Mouse (Mus musculus): ENCODE measurements at regions not wholly inside any gene's neighbourhood (a gene's known extent, or its start where the extent isn't known, plus 50 kb on each side); places are given as distances from the start of the nearest gene placed in this dataset.

GRCm38 (mm10) chr13:31326269-31326851 lies 229.6 kb upstream of the Foxq1 start:
- no peak for TF ChIP-seq CTCF (IDR thresholded peaks at IDR 0.05)
- intact Hi-C loops (cut with DNase I) = no loop called here
- H3K4me3 ChIP-seq = no peak overlapping the region
- H3K27ac ChIP-seq = no peak overlapping the region
- no peak for DNase-seq (ENCODE audit: extremely low spot score in 1 of 2, low spot score in 2 of 2)

DNA sequence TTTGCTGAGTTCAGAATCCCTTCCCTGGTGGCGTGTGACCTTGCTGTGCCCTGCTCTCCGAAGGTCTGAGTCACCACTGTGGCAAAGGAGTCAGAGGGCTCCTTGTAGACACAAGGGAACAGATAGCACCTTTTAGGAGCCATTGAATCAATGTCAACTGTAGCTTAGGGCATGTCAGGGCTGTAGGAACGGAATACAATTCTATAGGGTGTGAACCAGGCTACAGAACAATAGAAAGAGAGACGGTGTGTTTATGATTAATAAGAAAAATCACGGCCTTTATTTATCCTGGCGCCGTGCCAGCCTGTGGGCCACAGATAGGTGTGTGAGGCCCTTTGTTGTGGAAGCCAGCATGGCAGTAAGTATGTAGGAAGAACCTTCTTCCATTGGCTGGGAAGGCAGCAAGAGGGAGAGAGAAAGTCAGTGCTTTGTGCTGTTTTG lies 228.4 kb upstream of the Foxq1 start:
- Histone ChIP-seq H3K4me3 (no peak overlapping the region), H3K27ac (no peak overlapping the region)
- intact Hi-C loops (cut with DNase I) = no loop called here
- no peak for DNase-seq (ENCODE audit: extremely low spot score in 1 of 2, low spot score in 2 of 2)
- TF ChIP-seq CTCF (IDR thresholded peaks at IDR 0.05) = no peak

DNA sequence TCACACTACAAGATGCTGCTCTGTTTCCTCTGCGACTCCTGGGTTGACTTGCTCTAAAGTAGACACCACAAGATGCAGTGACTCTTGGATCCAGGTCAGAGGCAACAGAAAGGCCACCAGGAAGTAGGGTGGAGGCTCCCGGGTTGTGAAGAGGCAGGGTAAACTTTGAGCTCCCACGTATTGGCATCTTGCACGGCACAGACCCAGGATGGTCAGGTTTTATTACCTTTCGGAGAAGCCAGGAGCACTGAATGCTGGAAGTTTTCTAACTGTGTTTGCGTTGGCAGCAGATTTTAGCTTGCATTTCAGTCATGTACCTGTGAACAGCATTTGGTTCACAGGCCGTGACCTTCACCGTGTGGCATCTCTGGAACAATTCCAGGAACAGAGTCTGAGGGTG lies 227.2 kb upstream of the Foxq1 start:
- TF ChIP-seq CTCF (IDR thresholded peaks at IDR 0.05) = no peak
- intact Hi-C loops (cut with DNase I) = no loop called here
- no peak overlapping the region for H3K4me3 ChIP-seq
- no peak for DNase-seq (ENCODE audit: extremely low spot score in 1 of 2, low spot score in 2 of 2)
- H3K27ac ChIP-seq = no peak overlapping the region

- no peak overlapping the region for H3K4me3 ChIP-seq
- intact Hi-C loops (cut with DNase I) = no loop called here
- no peak for DNase-seq (ENCODE audit: extremely low spot score in 1 of 2, low spot score in 2 of 2)
- no peak overlapping the region for H3K27ac ChIP-seq
- TF ChIP-seq CTCF (IDR thresholded peaks at IDR 0.05) = no peak
These were observed 225.2 kb upstream of the Foxq1 start for GRCm38 (mm10) chr13:31330731-31331130.

- intact Hi-C loops (cut with DNase I) = no loop called here
- Histone ChIP-seq H3K4me3 (no peak overlapping the region), H3K27ac (no peak overlapping the region)
- no peak for TF ChIP-seq CTCF (IDR thresholded peaks at IDR 0.05)
- DNase-seq (ENCODE audit: extremely low spot score in 1 of 2, low spot score in 2 of 2) = no peak
These were observed 221.0 kb upstream of the Foxq1 start for GRCm38 (mm10) chr13:31334981-31335380.

GRCm38 (mm10) chr13:31337631-31338030 lies 218.3 kb upstream of the Foxq1 start:
- TF ChIP-seq CTCF (IDR thresholded peaks at IDR 0.05) = no peak
- Histone ChIP-seq H3K4me3 (no peak overlapping the region), H3K27ac (no peak overlapping the region)
- no peak for DNase-seq (ENCODE audit: extremely low spot score in 1 of 2, low spot score in 2 of 2)
- intact Hi-C loops (cut with DNase I) = no loop called here

DNA sequence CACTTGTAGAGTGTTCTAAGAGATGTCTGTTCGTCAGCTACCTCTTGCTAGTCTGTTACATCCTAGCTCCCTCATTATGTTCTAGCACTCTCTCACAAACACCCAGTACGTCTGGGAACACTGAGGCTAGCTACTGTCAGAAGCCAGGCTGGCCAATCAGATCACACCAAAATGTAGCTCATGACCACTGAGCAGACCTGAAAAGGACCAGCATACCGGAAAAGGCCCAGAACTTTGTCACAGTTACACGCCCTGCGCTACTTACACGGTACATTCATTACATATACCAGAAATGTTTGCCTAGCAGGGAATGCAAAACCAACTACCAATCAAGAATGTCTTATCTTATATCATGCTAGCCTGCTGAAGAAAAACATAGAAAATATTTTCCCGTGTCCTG lies 216.5 kb upstream of the Foxq1 start:
- TF ChIP-seq CTCF (IDR thresholded peaks at IDR 0.05) = no peak
- Histone ChIP-seq H3K27ac (no peak overlapping the region), H3K4me3 (no peak overlapping the region)
- intact Hi-C loops (cut with DNase I) = no loop called here
- DNase-seq (ENCODE audit: extremely low spot score in 1 of 2, low spot score in 2 of 2) = no peak

DNA sequence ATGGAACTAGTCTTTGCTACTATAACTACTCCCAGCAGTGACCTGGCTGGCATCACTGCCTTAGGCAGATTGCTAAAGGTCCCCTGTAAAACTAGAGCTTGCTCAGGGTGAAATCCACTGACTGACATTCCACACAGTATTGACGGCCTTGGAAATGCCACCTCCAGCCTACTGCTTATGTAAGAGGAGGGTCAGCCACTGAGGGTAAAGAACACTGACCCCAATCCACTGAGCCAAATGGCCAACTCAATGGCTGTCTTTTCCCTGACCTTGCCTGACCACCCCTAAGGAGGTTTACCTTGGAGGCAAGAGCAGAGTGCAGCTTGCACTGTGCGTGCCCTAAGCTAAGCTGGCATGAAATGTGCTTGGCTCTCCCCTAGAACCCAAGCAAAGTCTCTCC lies 216.0 kb upstream of the Foxq1 start:
- H3K27ac ChIP-seq = no peak overlapping the region
- no peak for TF ChIP-seq CTCF (IDR thresholded peaks at IDR 0.05)
- intact Hi-C loops (cut with DNase I) = no loop called here

DNA sequence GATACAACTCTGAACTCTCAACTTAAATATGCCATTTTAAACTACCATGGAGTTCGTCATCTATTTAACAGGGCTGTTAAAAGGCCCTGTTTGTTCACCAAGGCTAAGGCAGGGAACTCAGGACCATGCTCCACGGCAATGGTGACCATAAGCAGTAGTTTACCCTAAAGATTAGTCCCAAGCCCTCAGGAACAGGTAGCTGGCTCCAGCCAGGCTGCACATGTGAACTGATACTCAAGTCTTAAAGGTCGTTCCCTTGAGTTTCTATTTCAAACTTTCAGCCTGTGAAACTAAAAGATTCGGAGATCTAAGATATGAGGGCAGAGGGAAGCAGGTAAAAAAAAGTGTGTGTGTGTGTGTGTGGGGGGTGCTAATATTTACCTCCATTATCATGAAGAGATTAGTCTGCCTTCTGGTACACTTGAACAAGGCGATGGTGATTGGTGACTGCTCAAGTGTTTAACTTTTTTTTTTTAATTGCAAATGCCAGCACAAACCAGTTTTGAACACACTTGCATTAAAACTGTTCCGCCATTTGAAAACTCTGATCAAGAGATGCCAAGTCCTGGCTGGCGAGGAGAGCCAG lies 215.5 kb upstream of the Foxq1 start:
- no peak for TF ChIP-seq CTCF (IDR thresholded peaks at IDR 0.05)
- Histone ChIP-seq H3K4me3 (no peak overlapping the region), H3K27ac (no peak overlapping the region)
- no peak for DNase-seq (ENCODE audit: extremely low spot score in 1 of 2, low spot score in 2 of 2)
- intact Hi-C loops (cut with DNase I) = no loop called here

More for the DNA sequence above, 216.0 kb upstream of the Foxq1 start:
- H3K4me3 ChIP-seq = no peak overlapping the region
- DNase-seq (ENCODE audit: extremely low spot score in 1 of 2, low spot score in 2 of 2) = no peak

DNA sequence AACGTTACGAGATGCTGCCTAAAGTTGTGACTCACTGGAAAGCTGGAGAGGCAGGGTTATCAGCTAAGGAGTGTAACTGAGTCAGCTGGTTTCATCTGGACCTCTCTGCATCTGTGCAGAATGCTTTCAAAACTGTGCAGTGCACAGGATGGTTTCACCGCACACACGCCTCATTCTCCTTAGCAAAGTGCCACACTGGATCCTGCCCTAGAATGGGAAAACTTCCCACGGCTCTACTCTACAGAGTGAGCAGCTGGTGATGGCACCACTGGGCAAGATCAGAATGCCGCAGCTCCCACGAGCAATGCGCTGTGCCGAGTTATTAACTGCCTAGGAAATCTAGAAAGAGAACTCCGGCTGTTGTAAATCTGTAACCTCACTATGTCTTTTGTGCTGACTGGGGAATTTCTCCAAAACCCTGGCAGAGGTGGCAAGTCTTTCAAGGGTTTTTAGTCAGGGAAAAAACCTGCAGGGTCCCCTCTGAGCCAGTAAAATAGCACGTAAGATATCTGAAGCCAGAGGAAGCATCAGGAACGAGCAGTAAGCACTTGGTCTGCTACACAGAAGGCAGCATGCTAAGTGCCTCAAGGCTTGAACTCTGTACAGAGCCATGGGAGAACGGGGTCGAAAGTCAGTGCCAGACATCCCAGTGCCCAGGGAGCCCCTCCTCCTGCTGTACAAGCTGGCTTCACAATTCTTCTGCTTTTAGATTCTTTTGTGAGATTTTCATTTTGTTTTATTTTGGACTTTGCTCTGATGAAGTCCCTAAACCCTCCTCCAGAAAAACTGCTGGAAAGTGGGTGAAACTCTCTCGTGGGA lies 214.4 kb upstream of the Foxq1 start:
- H3K4me3 ChIP-seq = no peak overlapping the region
- no peak for TF ChIP-seq CTCF (IDR thresholded peaks at IDR 0.05)
- no peak for DNase-seq (ENCODE audit: extremely low spot score in 1 of 2, low spot score in 2 of 2)
- no peak overlapping the region for H3K27ac ChIP-seq
- intact Hi-C loops (cut with DNase I) = no loop called here

DNA sequence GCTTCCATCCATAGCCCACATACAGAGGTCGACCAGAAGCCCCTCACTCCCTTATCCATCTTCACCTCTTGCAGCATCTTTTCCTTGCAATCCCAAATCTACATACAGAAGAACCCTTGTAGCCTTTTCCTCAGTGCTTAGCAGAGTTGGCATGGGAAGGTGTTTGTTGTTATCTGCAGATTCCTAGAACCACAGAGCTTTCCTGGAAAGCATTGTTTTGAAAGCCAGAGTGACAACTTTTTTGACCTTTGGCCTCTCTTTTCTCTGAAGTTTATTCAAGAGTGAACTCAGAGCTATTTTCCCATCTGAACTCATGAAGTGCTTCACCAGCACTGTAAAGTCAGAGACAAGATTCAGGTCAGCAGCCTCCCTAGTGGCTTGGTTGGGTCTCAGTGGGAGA lies 209.7 kb upstream of the Foxq1 start:
- no peak for TF ChIP-seq CTCF (IDR thresholded peaks at IDR 0.05)
- Histone ChIP-seq H3K4me3 (no peak overlapping the region), H3K27ac (no peak overlapping the region)
- intact Hi-C loops (cut with DNase I) = no loop called here
- DNase-seq (ENCODE audit: extremely low spot score in 1 of 2, low spot score in 2 of 2) = no peak

DNA sequence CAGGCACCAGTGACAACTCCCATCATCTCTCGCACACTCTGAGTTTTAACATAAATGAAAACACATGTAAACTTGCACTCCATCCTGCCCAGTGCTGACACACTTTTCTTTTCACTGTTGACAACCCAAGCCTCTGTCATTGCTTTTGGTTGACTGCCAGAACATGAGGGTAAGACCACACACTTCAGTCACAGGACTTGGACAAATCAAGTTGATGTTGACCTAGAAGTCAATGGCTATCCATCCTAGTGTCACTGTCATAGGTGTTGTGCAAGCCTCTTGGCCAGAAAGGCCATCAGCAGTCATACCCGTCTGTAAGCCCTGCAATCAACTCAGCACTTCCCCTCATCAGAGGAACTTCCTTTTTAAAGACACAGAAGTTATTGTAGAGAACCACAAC lies 208.9 kb upstream of the Foxq1 start:
- H3K4me3 ChIP-seq = no peak overlapping the region
- TF ChIP-seq CTCF (IDR thresholded peaks at IDR 0.05) = no peak
- intact Hi-C loops (cut with DNase I) = no loop called here
- no peak overlapping the region for H3K27ac ChIP-seq
- no peak for DNase-seq (ENCODE audit: extremely low spot score in 1 of 2, low spot score in 2 of 2)

Measured in left cerebral cortex, adult 2 months (tissue).